Mouse (Mus musculus): Measurements from ENCODE around the gene Add1.

The Add1 gene

GRCm38 (mm10) chr5:34609966-34610365 is 36.5 kb downstream of the Add1 start:
- no peak for DNase-seq

- DNase-seq, result no peak
Measured at GRCm38 (mm10) chr5:34632996-34633395, 59.5 kb downstream of the Add1 start.

GRCm38 (mm10) chr5:34633641-34634040 is 60.2 kb downstream of the Add1 start:
- DNase-seq, result peak; percentile 24 to 30

- peak in 1 of 2 experiments; percentile 9 for DNase-seq
Measured at GRCm38 (mm10) chr5:34634746-34635400, 61.4 kb downstream of the Add1 start.

GRCm38 (mm10) chr5:34635665-34636192 is 62.3 kb downstream of the Add1 start:
- peak; percentile 30 to 35 for DNase-seq

GRCm38 (mm10) chr5:34636481-34637287 is 63.2 kb downstream of the Add1 start, which contains the start of gene Mfsd10:
Gene Mfsd10 (minus strand): TSS chr5:34637212.
- DNase-seq, result peak; percentile 86 to 90

- DNase-seq, result no peak
Measured at GRCm38 (mm10) chr5:34637591-34638156, 64.2 kb downstream of the Add1 start.

- no peak for DNase-seq
Measured at GRCm38 (mm10) chr5:34641991-34642390, 68.5 kb downstream of the Add1 start.

GRCm38 (mm10) chr5:34642932-34643331 is 69.5 kb downstream of the Add1 start:
- DNase-seq, result peak; percentile 69 to 73

GRCm38 (mm10) chr5:34647581-34647980 is 74.1 kb downstream of the Add1 start:
- peak; percentile 77 to 83 for DNase-seq

- DNase-seq, result no peak
Measured at GRCm38 (mm10) chr5:34652961-34653360, 79.5 kb downstream of the Add1 start.

GRCm38 (mm10) chr5:34654881-34655280 is 81.4 kb downstream of the Add1 start:
- peak; percentile 43 to 44 for DNase-seq

GRCm38 (mm10) chr5:34657556-34657955 is 84.1 kb downstream of the Add1 start:
- no peak for DNase-seq

- DNase-seq, result peak; percentile 100
Measured at GRCm38 (mm10) chr5:34659686-34660590, 86.5 kb downstream of the Add1 start, which contains the start of the genes Nop14 and Grk4. Gene Nop14 (minus strand): TSS chr5:34660148. Gene Grk4 (plus strand): TSS chr5:34660379.

- DNase-seq, result no peak
Measured at GRCm38 (mm10) chr5:34660591-34661130, 87.2 kb downstream of the Add1 start.

- DNase-seq, result no peak
Measured at GRCm38 (mm10) chr5:34661909-34662308, 88.4 kb downstream of the Add1 start.

GRCm38 (mm10) chr5:34663231-34663630 is 89.8 kb downstream of the Add1 start:
- DNase-seq, result no peak

GRCm38 (mm10) chr5:34669493-34669892 is 96.0 kb downstream of the Add1 start:
- peak in 1 of 2 experiments; percentile 9 for DNase-seq

GRCm38 (mm10) chr5:34670280-34670679 is 96.8 kb downstream of the Add1 start:
- DNase-seq, result no peak
